Mouse (Mus musculus) C2C12 (cell line): ENCODE data around the gene Fxyd3. TPM values are rescaled to one million over a fixed set of nuclear protein-coding genes. Genes with fewer than 3 reads are reported as not detected.
A peak's percentile ranks its signal among the peaks of the same experiment; 100 is the strongest.

Experiments used
- H3K27me3 ChIP-seq: one replicate; pipeline ENCODE4 v1.6.1; 2011; ENCODE audit not compliant: control insufficient read depth, insufficient read depth, insufficient read length
- H3K36me3 ChIP-seq: one replicate; pipeline ENCODE4 v1.6.1; 2011; ENCODE audit not compliant: control insufficient read depth, insufficient read depth
- H3K4me3 ChIP-seq: one replicate; pipeline ENCODE4 v1.5.1; 2011; ENCODE audit warnings: mild to moderate bottlenecking, control low read depth; ENCODE audit not compliant: poor library complexity, insufficient read depth, severe bottlenecking
- H3K79me2 ChIP-seq: one replicate; pipeline ENCODE4 v1.6.1; 2011; ENCODE audit not compliant: control insufficient read depth, insufficient read depth
- H3K79me3 ChIP-seq: one replicate; pipeline ENCODE4 v1.6.1; 2011; ENCODE audit warnings: low read depth, control low read depth
- H3ac ChIP-seq: one replicate; pipeline ENCODE3; 2011; ENCODE audit warnings: low read depth; ENCODE audit not compliant: control insufficient read depth, insufficient read length
- CEBPB ChIP-seq: IDR thresholded peaks from one replicate; pipeline ENCODE4 v1.6.1; 2011; ENCODE audit warnings: low read depth, mild to moderate bottlenecking, control low read depth, moderate library complexity
- CTCF ChIP-seq: IDR thresholded peaks from one replicate; pipeline ENCODE4 v1.5.1; 2011; ENCODE audit not compliant: control insufficient read depth, insufficient read depth, insufficient read length
- FOSL1 ChIP-seq: IDR thresholded peaks from one replicate; pipeline ENCODE4 v1.8.0; 2011; ENCODE audit warnings: mild to moderate bottlenecking, low read length; ENCODE audit not compliant: poor library complexity, insufficient read depth, severe bottlenecking
- MAX ChIP-seq: IDR thresholded peaks from one replicate; pipeline ENCODE4 v1.6.1; 2011; ENCODE audit warnings: mild to moderate bottlenecking, control low read depth
- MYOD1 ChIP-seq: IDR thresholded peaks from one replicate; pipeline ENCODE4 v1.6.1; 2011; ENCODE audit warnings: low read depth; ENCODE audit not compliant: control insufficient read depth, insufficient read length
- MYOG ChIP-seq: IDR thresholded peaks from one replicate; pipeline ENCODE4 v1.6.1; 2011; ENCODE audit not compliant: control insufficient read depth, insufficient read length; ENCODE audit errors: extremely low read depth
- USF1 ChIP-seq: IDR thresholded peaks from one replicate; pipeline ENCODE4 v1.6.1; 2011; ENCODE audit warnings: low read depth, mild to moderate bottlenecking, control low read depth, moderate library complexity
- polyA plus RNA-seq: library from polyadenylated mRNA; unstranded; fragments of >200 nt; fragmentation: generic; extraction: Trizol; gene quantifications from one replicate; pipeline ENCODE4 v1.2.1, GENCODE M21; 2012; ENCODE audit warnings: missing spikeins

Gene Fxyd3
- polyA plus RNA-seq, 1 experiment: 0.04 TPM

- Histone ChIP-seq H3K27me3 (peaks cover 4% of the 10 kb centered on the region), H3K36me3 (no peaks in the 10 kb centered on the region), H3K79me2 (no peaks in the 10 kb centered on the region), H3K79me3 (no peaks in the 10 kb centered on the region), H3ac (no peak overlapping the region), H3K4me3 (no peak overlapping the region)
- TF ChIP-seq CEBPB: no peak
- no peak for TF ChIP-seq MYOG
- no peak for TF ChIP-seq MYOD1
- no peak for TF ChIP-seq USF1
- TF ChIP-seq FOSL1: no peak
- no peak for TF ChIP-seq MAX
- TF ChIP-seq CTCF: no peak
Measured at GRCm38 (mm10) chr7:31063074-31063560, 13.4 kb downstream of the Fxyd3 start.

GRCm38 (mm10) chr7:31060621-31061010, 15.9 kb downstream of the Fxyd3 start:
- no peaks in the 10 kb centered on the region for H3K79me3 ChIP-seq
- H3K4me3 ChIP-seq: no peak overlapping the region
- no peak for TF ChIP-seq MYOG
- TF ChIP-seq FOSL1: no peak
- TF ChIP-seq MYOD1: no peak
- no peak for TF ChIP-seq MAX
- H3ac ChIP-seq: no peak overlapping the region
- no peaks in the 10 kb centered on the region for H3K36me3 ChIP-seq
- no peaks in the 10 kb centered on the region for H3K79me2 ChIP-seq
- peaks cover 3% of the 10 kb centered on the region for H3K27me3 ChIP-seq

- Histone ChIP-seq H3K27me3 (peaks cover 3% of the 10 kb centered on the region), H3K79me2 (no peaks in the 10 kb centered on the region), H3K36me3 (no peaks in the 10 kb centered on the region), H3ac (no peak overlapping the region), H3K79me3 (no peaks in the 10 kb centered on the region), H3K4me3 (no peak overlapping the region)
- TF ChIP-seq CEBPB (no peak), MAX (no peak), MYOD1 (no peak), MYOG (no peak), CTCF (no peak), FOSL1 (no peak), USF1 (no peak)
Measured at GRCm38 (mm10) chr7:31059919-31060620, 16.4 kb downstream of the Fxyd3 start.

GRCm38 (mm10) chr7:31059108-31059507, 17.4 kb downstream of the Fxyd3 start, which contains the start of gene Lgi4:
Gene Lgi4 (plus strand): TSS chr7:31059342.
- Histone ChIP-seq H3K36me3 (no peaks in the 10 kb centered on the region), H3K79me3 (no peaks in the 10 kb centered on the region), H3ac (no peak within 1 kb of the TSS), H3K79me2 (no peaks in the 10 kb centered on the region), H3K4me3 (no peak within 1 kb of the TSS), H3K27me3 (peaks cover 3% of the 10 kb centered on the region)
- no peak for TF ChIP-seq MAX
- peak; percentile 88 for TF ChIP-seq CTCF

GRCm38 (mm10) chr7:31058211-31058610, 18.3 kb downstream of the Fxyd3 start:
- peaks cover 3% of the 10 kb centered on the region for H3K27me3 ChIP-seq
- no peaks in the 10 kb centered on the region for H3K79me2 ChIP-seq
- H3K4me3 ChIP-seq: no peak overlapping the region
- H3K36me3 ChIP-seq: no peaks in the 10 kb centered on the region
- TF ChIP-seq CTCF: no peak
- TF ChIP-seq USF1: no peak
- no peak for TF ChIP-seq CEBPB
- no peak for TF ChIP-seq MYOG
- TF ChIP-seq FOSL1: no peak
- TF ChIP-seq MYOD1: no peak
- TF ChIP-seq MAX: no peak
- H3ac ChIP-seq: no peak overlapping the region
- no peaks in the 10 kb centered on the region for H3K79me3 ChIP-seq

- no peaks in the 10 kb centered on the region for H3K36me3 ChIP-seq
- no peak overlapping the region for H3ac ChIP-seq
- no peak overlapping the region for H3K4me3 ChIP-seq
- no peaks in the 10 kb centered on the region for H3K79me3 ChIP-seq
- H3K79me2 ChIP-seq: no peaks in the 10 kb centered on the region
- peaks cover 3% of the 10 kb centered on the region for H3K27me3 ChIP-seq
- TF ChIP-seq CTCF (no peak), USF1 (no peak), FOSL1 (no peak), MYOG (no peak), CEBPB (no peak), MAX (no peak), MYOD1 (no peak)
Measured at GRCm38 (mm10) chr7:31057730-31058129, 18.8 kb downstream of the Fxyd3 start.
